Mouse (Mus musculus): ENCODE measurements around the gene Rab3b.

DNA sequence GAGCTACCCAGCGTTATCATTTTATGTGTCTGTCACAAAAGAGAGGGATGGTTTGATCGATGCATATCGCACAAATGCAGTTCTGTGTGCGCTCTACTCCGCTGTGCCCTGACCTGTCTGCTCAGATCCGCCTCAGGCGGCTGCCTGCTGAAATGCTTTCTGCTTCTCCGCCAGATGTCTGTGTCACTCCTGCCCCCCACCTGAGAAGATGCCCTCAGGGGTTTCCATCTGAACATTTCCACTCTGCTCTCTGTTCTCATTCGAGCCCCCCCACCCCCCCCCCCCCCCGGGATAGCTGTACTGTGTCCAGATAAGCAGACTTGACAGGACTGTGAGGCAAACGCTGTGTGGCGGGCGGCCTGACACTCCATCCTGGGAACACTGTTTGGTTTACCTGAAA lies 5.0 kb downstream of the Rab3b start:
- TF ChIP-seq CTCF (IDR thresholded peaks at IDR 0.05; ENCODE audit: low read depth, low read length) (no peak), POLR2A (IDR thresholded peaks at IDR 0.05; ENCODE audit: extremely low read depth, insufficient read depth, low read length) (no peak)
